Mouse (Mus musculus) left cerebral cortex, adult 18-20 months (tissue): ENCODE data around the gene Lrrc8b. TPM values are rescaled to one million over a fixed set of nuclear protein-coding genes. Genes with fewer than 3 reads are reported as not detected.

Experiments used
- DNase-seq, 2 experiments: peaks; one replicate each; pipeline ENCODE4 v3.0.0; 2021 to 2022; ENCODE audit warnings: low spot score in 2 of 2, mixed read lengths in 1 of 2
- long read RNA-seq, 2 experiments: library from polyadenylated mRNA; stranded (forward); transcript quantifications; one replicate each; pipeline ENCODE4 v2.0.0; 2021
- total RNA-seq, 2 experiments: library from RNA; stranded (reverse); gene quantifications; 2 replicates each; pipeline ENCODE4 v1.2.3; 2021

Gene Lrrc8b
- 10 to 100 TPM; 81.7 to 86.0 TPM for total RNA-seq
- long read RNA-seq, experiment 1, full-length matches to known transcripts, result 11 of 52 reads
- long read RNA-seq, experiment 1, partial matches to known transcripts, result 23 of 52 reads
- long read RNA-seq, experiment 1, other reads (novel, unspliced or antisense), result 18 of 52 reads
- long read RNA-seq, experiment 2, full-length matches to known transcripts, result 6 of 21 reads
- long read RNA-seq, experiment 2, partial matches to known transcripts, result 7 of 21 reads
- long read RNA-seq, experiment 2, other reads (novel, unspliced or antisense), result 8 of 21 reads

GRCm38 (mm10) chr5:105415198-105415791 lies at the start of gene Lrrc8b:
Gene Lrrc8b (plus strand): TSS chr5:105415775.
- DNase-seq, result peak; percentile 81 to 89

DNA sequence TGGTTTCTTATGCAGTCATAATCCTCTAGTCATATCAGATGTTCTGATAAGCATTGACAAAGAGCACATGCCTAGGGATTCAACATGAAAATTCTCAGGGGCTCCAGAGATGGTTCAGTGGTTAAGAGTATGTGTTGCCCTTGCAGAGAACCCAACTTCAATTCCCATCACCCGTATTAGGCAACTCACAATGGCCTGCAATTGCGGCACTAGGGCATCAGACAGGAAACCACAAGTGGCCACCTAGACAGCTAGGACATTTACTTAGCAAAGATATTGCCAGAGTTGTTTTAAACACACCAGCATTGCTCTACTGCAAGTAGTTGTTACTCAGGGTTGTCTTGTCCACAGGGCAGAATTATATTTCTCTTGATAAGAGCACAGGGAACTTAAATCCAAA lies 34.1 kb upstream of the Lrrc8b start:
- DNase-seq, result no peak

DNA sequence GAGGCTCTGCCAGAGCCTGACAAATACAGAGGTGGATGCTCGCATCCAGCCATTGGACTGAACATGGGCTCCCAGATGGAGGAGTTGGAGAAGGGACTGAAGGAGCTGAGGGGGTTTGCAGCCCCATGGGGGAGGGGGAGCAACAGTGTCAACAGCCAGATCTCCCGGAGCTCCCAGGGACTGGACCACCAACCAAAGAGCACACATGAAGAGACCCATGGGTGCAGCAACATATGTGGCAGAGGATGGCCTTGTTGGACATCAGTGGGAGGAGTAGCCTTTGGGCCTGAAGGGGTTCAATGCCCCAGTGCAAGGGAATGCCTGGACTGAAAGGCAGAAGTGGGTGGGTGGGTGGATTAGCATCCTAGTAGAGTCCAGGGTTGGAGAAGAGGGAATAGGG lies 25.2 kb upstream of the Lrrc8b start:
- DNase-seq, result no peak

GRCm38 (mm10) chr5:105393731-105394130 lies 21.8 kb upstream of the Lrrc8b start:
- DNase-seq, result no peak

DNA sequence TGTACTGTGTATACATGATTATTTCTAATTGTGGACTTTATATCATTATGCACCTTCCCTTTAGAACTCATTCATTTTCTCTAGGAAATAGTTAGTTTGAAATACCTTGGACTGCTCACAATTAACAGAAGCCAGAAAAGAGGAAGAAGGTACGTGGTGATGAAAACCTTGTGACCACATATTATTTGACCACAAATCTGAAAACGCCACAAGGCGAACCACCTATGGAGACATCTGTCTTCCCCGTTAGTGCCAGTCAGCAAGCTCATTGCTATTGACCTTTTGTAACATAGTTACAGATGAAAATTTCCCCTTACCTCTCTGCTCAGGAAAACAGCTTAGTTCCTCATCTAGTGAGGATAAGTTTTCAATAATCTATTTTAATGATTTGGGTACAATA lies 20.4 kb upstream of the Lrrc8b start:
- DNase-seq, result no peak

DNA sequence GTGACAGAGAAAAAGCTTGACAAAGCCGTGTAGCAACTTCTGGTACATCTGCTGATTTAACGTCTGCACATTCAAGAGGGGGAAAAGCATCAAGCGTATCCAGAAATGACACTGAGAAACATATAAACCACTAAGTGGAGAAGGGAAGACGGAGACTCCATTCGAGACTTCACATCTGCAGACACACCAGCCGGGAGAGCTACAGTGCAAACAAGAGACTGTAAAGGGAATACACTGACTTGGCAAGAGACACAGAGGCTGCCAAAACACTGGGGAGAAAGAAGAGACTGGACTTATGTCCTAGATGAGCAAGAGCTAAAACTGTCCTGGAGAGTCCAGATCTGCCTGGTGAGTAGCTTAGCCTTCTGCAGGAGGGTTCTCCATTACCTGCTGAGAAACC lies 16.6 kb upstream of the Lrrc8b start:
- DNase-seq, result no peak

DNA sequence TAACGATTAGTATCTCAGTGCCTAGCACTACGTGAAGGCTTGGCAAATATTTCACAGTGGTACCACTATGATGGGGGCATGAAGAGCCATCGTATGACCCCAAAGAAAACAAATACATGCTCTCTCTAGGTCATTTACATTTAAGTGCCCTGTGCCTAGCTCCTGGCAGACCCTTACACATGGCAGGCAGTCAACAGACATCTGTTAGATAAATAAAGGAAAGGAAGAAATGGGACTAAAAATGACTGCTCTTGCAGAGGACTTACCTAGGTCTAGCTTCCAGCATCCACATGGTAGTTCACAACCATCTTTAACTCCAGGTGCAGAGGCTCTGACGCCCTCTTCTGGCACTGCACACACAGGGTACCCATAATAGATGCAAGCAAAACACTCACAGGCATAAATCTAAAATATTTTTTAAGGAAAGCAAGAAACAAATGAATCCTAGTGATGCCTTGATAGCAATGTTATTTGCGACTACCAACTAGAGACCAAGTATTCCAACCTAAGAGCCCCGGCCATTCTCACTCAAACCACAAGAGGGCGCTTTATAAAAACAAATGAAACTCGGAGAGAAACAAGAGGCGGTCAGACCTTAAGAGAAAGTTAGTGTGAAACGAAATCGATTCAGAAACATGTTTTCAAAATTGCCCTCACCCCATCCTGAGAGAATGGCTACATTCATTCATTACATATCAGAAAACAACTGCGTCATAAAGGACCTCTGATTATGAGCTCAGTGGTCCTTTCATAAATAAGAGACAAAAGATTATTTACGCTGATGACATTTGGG lies 15.7 kb upstream of the Lrrc8b start:
- DNase-seq, result peak; percentile 78 to 82

DNA sequence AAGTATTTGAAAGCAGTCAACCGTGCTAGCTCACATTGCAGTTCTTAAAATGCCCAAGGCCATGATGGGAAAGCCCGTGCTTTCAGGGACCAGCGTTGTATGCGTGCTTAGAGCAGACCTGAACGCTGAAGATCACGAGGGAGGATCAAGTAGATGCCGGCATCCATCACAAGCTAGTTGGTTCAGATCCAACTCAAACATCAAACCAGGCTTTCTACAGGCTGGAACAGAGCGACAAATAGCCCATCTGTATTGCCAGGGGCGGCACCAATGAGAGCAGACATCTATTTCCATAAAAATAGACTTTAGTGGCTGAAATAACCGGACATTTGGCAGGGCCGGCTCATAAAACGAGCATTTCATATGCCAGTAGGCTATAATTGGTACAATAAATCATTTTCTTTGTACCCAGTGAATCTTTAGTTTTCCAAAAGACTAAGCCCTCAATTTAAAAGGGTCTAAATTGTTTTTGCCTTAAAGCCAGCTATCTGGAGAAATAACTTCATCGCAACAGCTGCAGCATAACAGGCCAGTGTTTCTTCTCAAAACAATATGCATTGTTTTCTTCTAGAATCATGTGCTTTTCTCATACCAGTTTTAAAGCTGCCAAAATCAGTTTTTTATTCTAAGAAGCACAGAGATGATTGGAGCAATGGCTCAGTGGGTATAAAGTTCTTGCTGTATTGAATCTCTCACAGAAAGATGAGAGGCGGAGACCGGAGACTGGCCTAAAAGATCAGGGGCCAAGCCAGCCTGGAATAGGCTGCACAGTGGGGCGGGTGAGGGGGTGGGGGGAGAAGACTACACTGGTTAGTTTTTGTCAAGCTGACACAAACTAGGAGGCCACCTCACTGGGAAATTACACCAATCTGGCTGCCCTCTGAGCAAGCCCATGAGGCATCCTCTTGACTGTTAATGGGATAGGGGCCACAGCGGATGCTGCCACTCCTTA lies 14.9 kb upstream of the Lrrc8b start:
- peak; percentile 12 to 25 for DNase-seq

- no peak for DNase-seq
These were observed 14.0 kb upstream of the Lrrc8b start for GRCm38 (mm10) chr5:105401536-105401935.

DNA sequence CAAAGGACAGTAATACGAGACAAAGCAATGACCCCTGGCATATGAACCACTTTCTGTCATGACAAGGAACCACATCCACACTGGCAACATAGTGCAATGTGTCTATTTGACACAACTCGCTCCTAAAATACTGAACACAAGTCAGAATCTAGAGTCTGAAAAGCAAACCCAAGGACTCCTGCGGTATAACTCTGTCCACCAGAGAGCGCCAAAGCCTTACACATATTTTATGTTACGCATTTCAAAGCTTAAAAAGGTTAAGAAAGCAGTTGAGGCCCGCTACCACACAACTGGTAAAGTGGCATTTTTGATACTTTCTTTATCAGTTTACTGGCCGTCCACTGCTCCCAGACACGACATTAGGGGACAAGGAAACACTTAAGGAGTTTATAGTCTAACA lies 10.6 kb upstream of the Lrrc8b start:
- peak; percentile 80 to 94 for DNase-seq

- peak in 1 of 2 experiments; percentile 0 for DNase-seq
These were observed 7.9 kb upstream of the Lrrc8b start for GRCm38 (mm10) chr5:105407661-105408060.

DNA sequence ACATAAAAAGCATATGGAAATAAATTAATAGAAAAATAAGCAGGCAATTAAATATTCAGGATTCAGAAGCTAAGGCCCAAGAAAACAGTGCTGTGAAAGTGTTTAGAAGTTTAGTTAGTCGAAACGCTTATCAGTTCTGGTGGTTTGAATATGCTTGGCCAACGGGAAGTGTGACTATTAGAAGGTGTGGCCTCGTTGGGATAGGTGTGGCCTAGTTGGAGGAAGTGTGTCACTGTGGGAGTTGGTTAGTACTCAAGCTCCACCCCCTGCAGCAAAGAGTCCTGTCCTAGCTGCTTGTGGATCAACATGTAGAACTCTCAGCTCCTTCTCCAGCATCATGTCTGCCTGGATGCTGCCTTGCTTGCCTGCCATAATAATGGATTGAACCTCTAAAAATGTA lies 6.5 kb upstream of the Lrrc8b start:
- DNase-seq, result no peak

DNA sequence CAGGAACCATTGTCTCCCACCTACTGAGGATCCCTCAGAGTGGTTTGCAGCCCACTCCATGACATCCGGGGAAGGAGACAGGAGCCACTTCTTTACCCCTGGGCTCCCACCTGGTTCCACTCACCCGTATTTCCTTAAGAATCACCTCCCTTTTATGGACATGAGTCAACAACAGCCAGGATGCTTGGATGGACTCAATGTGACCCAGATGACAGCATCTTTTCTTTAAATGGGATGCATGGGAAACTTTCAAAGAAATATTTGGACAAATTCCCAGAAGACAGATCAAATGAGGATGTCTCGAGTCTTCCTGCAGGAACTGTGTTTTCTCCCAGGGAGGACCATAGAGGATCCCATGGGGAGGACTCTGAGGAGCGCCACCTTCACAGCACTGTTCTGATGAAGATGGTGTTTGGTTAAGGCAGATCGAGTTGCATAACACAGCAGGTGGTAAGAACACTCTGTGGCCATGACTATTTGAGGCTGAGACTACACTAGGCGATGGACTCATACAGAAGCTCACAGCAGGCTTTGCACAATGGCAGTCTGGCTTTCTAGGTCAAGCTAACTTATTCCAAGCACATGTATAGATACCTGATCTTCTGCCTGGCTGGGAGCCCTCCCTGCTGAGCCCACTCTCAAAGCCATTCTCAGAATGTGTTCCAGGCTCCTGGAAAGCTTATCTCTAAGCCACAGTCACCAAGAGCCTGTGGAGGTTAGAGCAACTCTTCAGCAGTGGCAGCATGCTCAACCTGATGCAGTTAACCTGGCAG lies 4.9 kb upstream of the Lrrc8b start:
- DNase-seq, result no peak

DNA sequence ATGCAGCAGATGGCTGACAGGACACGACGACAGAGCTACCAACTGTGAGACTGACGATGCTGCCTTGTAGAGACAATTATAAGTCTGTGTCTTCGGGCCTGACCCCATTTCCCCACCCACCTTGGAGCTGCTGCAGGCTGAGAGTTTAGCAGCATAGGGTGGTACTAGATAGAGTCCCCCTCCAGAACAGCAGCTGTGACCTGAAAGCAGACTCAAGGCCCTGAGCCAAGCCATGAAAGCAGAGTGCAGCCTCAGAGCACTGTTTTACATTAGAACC lies 4.3 kb upstream of the Lrrc8b start:
- DNase-seq, result no peak

DNA sequence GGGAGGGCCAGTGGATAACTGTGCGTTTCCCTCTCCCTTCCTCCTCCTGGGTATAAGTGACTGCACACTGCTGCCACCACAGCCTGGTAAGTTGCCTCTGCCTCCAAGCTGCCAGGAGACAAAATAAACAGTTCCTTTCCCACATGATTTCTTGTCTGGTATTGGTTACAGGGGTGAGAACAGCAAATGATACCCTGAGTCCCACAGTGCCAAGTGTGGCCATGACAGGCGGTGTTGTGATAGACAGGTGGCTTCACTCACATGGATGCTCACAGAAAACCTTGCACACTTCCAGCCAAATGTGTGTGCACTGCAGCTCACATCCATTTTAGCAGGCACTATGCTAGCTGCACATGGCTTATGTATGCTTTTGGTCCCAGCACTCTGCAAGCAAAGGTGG lies 3.8 kb upstream of the Lrrc8b start:
- no peak for DNase-seq

GRCm38 (mm10) chr5:105412634-105413033 lies 2.9 kb upstream of the Lrrc8b start:
- DNase-seq, result no peak

DNA sequence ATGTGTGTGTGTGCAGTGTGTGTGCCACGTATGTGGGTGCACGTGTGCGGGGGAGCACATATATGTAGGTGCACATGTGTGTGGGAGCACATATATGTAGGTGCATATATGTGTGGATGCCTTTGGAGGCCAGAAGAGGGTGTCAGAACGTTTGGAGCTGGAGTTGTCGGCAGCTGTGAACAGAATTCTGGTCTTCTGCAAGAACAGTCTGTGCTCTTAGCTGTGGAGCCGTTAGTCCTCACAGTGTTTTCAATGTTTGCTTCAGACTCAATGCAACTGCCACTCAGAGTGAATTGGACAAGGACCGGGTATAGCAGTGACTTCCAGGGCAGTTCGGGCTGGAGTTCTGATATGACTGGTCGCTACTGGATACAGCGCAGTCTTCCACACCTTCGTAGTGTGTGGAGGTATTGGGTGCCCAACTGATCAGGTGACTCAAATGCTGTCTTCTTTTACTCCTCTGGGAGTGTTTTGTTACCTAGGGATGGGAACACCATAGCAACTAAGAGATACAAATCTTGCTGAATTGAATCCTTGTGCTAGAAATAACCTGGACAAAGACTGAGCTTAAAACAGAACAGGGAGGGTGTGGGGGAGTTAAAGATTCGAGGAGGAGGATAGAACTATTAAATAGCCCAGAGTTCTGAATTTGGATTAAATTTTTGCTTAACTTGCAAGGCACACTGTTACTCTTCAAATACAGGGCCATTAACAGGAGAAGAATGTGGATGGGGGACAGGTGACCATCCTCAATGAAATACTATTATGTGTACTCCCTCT lies 1.0 kb upstream of the Lrrc8b start:
- DNase-seq, result no peak

DNA sequence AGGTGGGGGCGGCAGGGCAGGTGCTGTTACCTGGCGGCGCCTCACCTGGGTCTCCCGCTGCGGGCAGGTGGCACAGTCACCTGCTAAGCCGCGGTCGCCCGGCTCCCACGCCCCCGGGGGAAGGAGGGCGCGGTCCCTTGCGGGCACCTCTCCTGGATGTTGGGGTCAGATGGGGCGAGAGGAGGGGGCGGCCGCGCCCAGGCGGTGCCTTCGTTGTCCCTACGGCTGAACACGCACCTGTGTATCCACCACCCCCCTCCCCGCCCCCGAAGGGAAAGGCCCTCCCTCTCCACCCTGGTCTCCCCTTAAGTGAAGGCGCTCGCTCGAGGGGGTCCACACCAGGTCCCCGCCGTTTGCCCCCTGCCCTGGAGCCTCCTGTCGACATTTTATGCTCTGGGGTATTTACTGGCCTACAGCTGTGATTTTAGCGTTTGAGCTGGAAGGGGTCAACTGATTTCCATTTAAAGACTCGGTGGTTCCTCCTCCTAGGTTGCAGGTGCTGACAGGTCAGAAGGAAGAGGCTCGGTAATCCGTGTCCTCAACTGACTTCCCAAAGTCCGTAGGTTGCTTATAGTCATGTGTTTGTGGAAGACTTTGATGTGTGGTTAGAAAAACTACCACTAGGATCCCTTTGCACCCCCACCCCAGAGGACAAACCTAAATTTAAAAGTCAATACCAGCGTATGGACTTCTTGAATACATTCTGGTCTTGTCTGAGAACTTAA lies 538 bp downstream of the Lrrc8b start:
- no peak for DNase-seq

DNA sequence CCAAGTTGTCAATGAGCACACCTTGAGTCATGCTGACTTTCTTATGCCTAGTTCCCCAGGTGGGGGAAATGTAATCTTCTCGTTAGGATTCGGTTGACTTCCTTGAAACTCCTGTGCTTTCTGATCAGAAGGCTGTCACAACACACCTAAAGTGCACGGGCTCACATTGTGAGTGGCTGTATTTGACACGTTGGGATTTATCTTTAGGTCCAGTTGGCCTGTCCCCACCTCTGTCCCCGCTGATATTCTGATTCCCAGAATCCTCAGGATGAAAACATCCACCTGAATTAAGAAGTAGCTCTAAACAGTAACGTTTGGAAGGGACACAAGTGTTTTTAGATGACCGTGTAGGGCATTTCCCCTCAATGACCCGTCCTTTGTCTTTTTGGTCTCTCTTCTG lies 1.6 kb downstream of the Lrrc8b start:
- DNase-seq, result no peak
